Mouse (Mus musculus): ENCODE measurements around the gene H2-T23.
"Not testable (repeated sequence)": the region's sequence is repeated elsewhere in the genome, so short reads cannot be mapped to it uniquely, and the experiment has no call there.

The H2-T23 gene

GRCm38 (mm10) chr17:36022922-36023321 lies 9.7 kb downstream of the H2-T23 start:
- DNase-seq = no peak

GRCm38 (mm10) chr17:36022098-36022497 lies 10.6 kb downstream of the H2-T23 start:
- no peak for DNase-seq

DNA sequence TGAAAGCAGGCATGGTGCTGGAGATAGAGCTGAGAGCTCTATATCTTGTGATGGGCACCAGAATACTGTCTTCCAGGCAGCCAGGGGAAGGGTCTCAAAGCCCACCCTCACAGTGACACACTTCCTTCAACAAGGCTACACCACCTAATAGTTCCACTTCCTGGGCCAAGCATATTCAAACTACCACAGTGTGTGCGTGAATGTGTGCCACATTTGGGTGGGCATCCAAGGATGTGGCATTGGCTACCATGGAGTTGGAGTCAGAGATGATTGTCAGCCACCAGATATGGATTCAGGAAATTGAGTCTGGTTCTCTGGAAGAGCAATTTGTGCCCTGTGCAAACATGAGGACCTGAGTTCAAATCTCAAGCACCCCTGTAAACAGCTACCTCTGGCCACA lies 11.3 kb downstream of the H2-T23 start:
- no peak for DNase-seq

GRCm38 (mm10) chr17:36020191-36021073 lies 12.2 kb downstream of the H2-T23 start, which contains the start of gene H2-T24:
H2-T24 (minus strand) TSS chr17:36020560.
- DNase-seq = no peak

DNA sequence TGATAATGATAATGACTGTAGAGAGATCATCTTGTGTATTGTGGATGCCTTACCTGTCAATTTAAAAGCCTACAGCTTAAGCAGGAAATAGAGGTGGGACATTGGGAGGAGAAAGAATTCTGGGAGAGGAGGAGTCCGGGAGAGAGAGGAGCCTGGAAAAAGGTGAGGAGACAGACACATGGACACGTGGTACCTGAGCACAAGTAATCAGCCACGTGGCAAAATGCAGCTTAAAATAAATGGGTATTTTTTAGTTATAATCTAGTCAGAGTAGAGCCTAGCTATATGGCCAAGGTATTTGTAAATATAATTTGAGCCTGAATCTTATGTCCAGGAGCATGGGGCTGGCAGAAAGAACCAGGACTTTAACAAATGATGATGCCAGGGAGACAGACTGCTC lies 13.1 kb downstream of the H2-T23 start:
- DNase-seq = no peak

DNA sequence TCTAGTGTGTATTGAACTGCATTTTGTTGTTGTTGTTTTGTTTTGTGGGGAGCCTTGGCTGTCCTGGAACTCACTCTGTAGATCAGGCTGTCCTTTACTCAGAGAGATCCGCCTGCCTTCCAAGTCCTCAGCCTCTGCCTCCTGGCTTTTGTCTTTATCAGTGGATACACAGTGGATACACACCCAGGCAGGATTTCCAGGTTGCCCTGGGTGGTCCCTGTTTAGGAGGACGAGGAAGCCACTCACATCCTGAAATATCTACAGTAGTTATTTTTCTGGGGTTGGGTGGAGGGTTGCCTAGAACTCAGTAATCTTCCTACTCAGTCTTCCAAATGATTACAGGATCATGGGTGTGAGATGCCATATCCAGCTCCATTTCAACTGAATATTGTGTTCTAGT lies 13.7 kb downstream of the H2-T23 start:
- DNase-seq = no peak

DNA sequence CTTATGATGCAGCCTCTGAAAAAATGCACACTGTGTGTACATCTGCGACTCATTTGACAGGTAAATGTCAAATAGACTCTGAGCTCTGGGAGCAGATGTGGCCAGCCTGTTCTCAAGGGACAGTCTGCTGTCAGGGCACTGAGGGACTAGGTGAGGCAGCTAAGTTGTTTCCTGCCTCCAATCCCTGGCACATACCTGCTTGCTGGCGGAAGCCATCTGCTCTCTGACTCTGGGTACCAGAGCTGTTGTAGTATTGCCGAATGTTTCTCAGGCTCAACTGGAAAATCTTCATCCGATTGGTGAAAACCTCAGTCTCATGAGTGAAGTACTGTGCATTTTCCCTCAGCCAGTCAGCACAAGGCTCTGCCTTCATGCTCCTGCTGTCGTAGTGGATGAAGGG lies 15.6 kb downstream of the H2-T23 start:
- no peak for DNase-seq

DNA sequence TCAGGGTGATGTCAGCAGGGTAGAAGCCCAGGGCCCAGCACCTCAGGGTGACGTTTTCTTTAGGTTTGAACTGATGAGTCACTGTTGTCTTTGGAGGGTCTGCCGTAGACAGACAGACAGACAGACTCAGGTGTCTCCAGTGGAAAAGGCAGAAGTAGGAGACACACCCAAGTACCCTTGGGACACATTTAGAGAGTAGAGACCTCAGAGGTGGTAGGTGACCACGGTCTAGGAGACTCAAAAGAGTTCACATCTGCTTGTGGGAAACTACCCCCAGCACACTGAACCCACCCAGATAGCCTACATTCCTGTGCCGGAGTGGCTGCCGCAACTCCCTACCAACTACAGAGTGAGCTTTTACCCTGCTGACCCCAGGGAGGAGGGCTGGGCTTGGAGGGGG lies 17.7 kb downstream of the H2-T23 start:
- DNase-seq = no peak

GRCm38 (mm10) chr17:36004409-36004808 lies 28.2 kb downstream of the H2-T23 start:
- not testable (repeated sequence) for DNase-seq

- DNase-seq = no peak
These were observed 29.3 kb downstream of the H2-T23 start for GRCm38 (mm10) chr17:36003331-36003730.

- no peak for DNase-seq
These were observed 30.7 kb downstream of the H2-T23 start for GRCm38 (mm10) chr17:36001966-36002365.

DNA sequence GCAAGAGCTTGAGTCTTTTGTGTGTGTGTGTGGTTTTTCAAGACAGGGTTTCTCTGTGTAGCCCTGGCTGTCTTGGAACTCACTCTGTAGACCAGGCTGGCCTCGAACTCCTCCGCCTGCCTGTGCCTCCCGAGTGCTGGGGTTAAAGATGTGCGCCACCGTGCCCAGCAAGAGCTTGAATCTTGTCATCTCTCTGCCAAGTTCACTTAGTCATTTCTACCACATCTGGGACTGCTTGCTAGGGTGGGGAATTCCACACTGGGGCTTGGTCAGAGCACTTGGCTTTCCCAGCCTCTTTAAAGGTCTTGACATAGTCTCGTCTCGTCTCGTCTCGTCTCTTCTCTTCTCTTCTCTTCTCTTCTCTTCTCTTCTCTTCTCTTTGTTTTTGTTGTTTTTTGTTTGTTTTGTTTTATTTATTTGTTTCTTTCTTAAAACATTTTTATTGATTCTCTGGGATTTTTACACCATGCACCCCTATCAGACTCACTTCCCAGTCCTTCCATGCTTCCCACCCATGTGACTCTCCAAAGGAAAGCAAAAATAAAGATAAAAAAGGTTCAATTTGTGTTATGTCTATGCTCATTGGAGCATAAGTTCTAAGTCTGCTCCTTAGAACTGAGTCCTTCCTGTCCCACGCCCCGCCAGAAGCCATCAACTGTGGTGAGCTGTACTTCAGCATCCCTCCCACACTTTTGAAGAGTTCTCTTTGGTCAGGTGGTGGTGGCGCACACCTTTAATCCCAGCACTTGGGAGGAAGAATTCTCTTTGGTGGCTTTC lies 31.3 kb downstream of the H2-T23 start:
- DNase-seq = no peak

DNA sequence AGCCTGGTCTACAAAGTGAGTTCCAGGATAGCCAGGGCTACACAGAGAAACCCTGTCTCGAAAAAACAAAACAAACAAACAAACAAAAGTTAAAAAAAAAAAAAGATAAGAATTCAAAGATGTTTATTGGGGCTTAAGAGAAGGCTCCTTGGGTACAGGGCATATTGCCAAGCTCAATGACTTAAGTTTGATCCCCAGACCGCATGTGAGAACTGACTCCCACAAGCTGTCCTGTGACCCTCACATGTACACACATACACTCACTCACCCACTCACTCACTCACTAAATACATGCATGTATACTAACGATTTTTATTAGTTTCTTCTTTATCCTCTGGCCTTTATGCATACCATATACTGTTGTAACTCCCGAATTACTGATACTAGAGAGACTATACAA lies 32.3 kb downstream of the H2-T23 start:
- DNase-seq = no peak

DNA sequence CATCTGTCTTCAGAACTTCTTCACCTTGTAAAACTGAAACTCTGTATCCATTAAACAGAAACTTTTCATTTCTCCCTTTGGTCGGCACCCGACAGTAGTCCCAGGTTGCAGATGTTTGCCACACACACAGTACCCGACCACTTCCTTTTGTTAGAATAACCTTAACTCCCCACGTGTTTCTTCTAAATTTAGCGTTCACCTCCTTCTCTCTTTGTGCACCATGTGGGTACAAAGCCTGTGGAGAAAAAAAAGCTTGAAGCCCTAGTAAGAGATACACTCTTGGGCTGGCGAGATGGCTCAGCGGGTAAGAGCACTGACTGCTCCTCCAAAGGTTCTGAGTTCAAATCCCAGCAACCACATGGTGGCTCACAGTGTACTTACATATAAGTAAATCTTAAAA lies 33.3 kb downstream of the H2-T23 start:
- DNase-seq = no peak

DNA sequence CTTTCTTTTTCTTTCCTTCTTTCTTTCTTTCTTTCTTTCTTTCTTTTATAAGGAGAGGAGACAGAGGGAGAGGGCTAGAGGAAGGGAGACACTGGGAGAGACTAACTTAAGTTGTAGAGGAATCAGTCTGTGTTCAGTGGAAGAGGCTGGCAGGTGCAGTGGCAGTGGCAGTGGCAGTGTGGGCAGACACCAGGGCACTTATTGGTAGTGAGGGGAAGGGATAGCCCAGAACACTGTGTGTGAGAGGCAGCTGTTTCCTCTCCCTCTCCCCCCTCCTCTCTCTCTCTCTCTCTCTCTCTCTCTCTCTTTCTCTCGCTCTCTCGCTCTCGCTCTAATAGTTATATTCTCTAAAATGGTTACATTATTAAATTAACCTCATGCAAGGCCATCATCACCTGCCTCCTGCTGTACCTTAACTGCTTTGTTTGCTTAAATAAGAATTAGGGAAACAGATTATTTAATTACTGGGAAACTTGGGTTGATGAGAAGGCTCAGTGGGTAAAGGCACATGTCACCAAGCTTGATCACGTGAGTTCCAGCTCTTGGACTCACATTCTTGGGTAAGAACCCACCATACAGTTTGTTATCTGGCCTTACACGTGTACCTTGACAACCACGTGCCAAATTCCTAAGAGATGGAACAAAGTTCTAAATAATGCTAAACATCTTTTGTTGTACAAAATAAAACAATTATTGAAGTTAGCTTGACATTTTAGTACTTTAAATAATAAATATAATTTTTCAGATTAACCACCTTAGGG lies 33.9 kb downstream of the H2-T23 start:
- DNase-seq = no peak

- DNase-seq = no peak
These were observed 34.7 kb downstream of the H2-T23 start for GRCm38 (mm10) chr17:35997713-35998510.

DNA sequence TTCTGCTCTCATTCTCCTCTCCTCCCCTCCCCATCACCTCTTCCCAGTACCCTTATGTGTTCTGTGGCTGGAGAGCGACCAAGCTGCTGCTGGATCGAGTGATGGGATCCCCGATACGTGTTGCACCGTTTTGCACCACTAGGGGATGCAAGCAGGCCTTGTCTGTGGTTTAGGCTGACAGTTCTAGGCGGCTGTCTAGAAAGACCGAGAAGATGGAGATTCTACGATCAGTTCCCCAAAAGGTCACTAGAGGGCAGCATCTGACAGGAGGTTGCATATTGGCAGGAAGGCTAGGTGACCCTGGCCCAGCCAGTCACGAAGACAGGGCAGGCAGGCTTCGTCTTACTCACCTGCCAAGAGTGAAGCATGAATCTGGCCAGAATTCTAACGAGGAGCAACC lies 35.7 kb downstream of the H2-T23 start:
- peak; percentile 94 for DNase-seq

DNA sequence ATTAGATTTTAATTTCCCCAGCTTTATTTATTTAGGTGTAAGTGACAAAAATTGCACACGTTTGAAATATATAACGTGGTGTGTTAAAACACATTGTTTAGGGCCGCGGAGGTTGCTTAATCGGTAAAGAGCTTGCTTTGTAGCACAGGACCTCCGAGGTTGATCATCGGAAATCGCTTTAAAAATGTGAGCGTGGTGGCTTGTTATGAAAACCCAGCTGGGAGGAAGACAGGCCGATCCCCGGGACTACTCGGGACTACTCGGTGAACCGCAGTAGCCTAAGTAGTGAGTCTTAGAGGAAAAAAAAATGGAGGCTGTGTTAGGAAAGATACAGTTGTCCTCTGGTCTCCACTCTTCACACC lies 37.8 kb downstream of the H2-T23 start:
- DNase-seq = no peak

GRCm38 (mm10) chr17:35994175-35994878 lies 38.3 kb downstream of the H2-T23 start:
- DNase-seq = peak; percentile 71

DNA sequence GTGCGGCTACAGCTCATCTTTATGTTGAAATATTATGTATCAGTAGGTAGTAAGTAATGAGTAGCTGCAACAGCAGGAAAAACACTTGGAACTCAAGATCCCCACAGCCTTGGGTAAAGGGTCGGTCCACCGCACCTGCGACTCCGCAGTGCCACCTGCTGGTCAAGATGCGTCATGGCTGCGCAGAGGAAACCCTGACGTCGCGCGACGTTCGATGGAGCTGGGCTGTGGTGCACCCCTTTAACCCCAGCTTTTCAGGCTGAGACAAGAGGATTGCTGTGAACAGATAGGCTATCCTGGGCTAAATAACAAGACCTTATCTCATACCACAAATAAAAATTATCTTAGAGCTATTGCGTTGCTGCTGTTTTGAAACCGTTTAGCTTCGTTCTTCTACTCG lies 39.0 kb downstream of the H2-T23 start:
- peak; percentile 78 for DNase-seq

- no peak for DNase-seq
These were observed 40.9 kb downstream of the H2-T23 start for GRCm38 (mm10) chr17:35991781-35992180.

GRCm38 (mm10) chr17:35981776-35982175 lies 50.9 kb downstream of the H2-T23 start:
- DNase-seq = no peak

Data from right cerebral cortex, postnatal 4 days (tissue).